ENCODE assay signal across 25 mouse cellular contexts in the genomic region with DNA sequence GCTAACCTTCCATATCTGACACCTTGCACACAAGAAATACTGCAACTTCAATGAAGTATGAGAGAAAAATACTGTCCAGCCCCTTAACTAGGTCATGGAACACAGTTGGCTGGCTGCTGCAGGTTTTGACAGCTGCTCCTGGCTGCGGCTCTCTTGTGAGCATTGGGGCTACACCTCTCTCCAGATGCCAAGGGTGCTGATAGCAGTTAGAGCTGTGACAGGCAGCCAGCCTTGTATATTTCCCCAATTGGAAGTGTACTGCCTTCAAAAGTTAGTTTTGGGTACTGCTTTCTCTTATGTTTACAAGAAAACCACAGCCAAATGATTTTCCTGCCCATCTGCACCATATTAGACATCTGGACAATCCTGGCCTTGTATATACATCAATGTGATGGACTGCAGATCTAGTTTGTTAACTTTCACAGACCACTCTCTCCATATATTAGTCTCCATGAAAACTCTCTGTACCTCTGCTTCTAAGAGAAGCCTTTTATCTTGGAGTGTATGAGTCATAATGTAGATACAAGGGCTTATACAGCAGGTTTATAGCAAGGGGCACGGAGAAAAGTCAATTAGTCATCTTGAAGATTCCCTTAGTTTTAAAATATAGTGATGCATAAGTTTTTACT.
DNase-seq lines count a peak whose midpoint lies in the region; ATAC-seq and TF ChIP-seq lines count a peak whose summit lies in the region.
"Had no signal": no experiment of that assay in that cellular context is flagged by ENCODE, and none has a peak within 500 bp of the region (broad histone marks: within the 10 kb centered on the region; RNA-seq: fewer than 3 reads in every experiment).

No protein-coding gene starts in this region.

- peak; percentile 31; the same call in 1 of the 2 replicates for ATAC-seq in lung, embryonic 14.5 days (ENCODE audit: insufficient read depth)
- no peak for ATAC-seq in embryonic facial prominence, embryonic 14.5 days (ENCODE audit: low read depth)
- ATAC-seq in limb, embryonic 13.5 days (ENCODE audit: low FRiP score, low read depth): peak; percentile 36; the same call in 1 of the 2 replicates
- ATAC-seq: forebrain, embryonic 13.5 days; intestine, embryonic 16.5 days; liver, embryonic 12.5 days; liver, postnatal 0 days; lung, postnatal 0 days had no signal

- H3K9me3 ChIP-seq in lung, embryonic 14.5 days (ENCODE audit: low read depth, low read length): no peaks in the 10 kb centered on the region
- H3K9me3 ChIP-seq in embryonic facial prominence, embryonic 14.5 days (ENCODE audit: control insufficient read depth, low read length): no peaks in the 10 kb centered on the region
- H3K9me3 ChIP-seq in limb, embryonic 13.5 days: no peaks in the 10 kb centered on the region
- H3K9me3 ChIP-seq: forebrain, embryonic 13.5 days; hindbrain, embryonic 13.5 days; limb, embryonic 12.5 days; liver, embryonic 12.5 days had no signal

- no peaks in the 10 kb centered on the region for H3K36me3 ChIP-seq in lung, embryonic 14.5 days (ENCODE audit: insufficient read depth)
- H3K36me3 ChIP-seq in embryonic facial prominence, embryonic 14.5 days (ENCODE audit: control insufficient read depth, insufficient read depth, low read length): no peaks in the 10 kb centered on the region
- H3K36me3 ChIP-seq in limb, embryonic 13.5 days: no peaks in the 10 kb centered on the region
- H3K36me3 ChIP-seq: hindbrain, embryonic 13.5 days; limb, embryonic 12.5 days; liver, embryonic 12.5 days had no signal

- 27% methylated on average over 2 of the region's 2 CpGs for WGBS in lung, embryonic 14.5 days
- 52% methylated on average over 2 of the region's 2 CpGs for WGBS in embryonic facial prominence, embryonic 14.5 days
- WGBS in limb, embryonic 13.5 days: 29% methylated on average over 2 of the region's 2 CpGs

- H3K4me3 ChIP-seq in lung, embryonic 14.5 days (ENCODE audit: low read depth, low read length): no peak overlapping the region
- no peak overlapping the region for H3K4me3 ChIP-seq in embryonic facial prominence, embryonic 14.5 days (ENCODE audit: low read depth, low read length)
- no peak overlapping the region for H3K4me3 ChIP-seq in limb, embryonic 13.5 days
- H3K4me3 ChIP-seq: forebrain, embryonic 13.5 days; heart, adult 2 months; hindbrain, embryonic 13.5 days; layer of hippocampus, adult 2 months; limb, embryonic 12.5 days; liver, embryonic 12.5 days had no signal

- no peaks in the 10 kb centered on the region for H3K27me3 ChIP-seq in lung, embryonic 14.5 days (ENCODE audit: insufficient read depth, low read length)
- H3K27me3 ChIP-seq in embryonic facial prominence, embryonic 14.5 days (replicated peaks; ENCODE audit: control insufficient read depth, insufficient read depth, low read length): no peaks in the 10 kb centered on the region
- H3K27me3 ChIP-seq in limb, embryonic 13.5 days: no peaks in the 10 kb centered on the region
- H3K27me3 ChIP-seq: forebrain, embryonic 13.5 days; hindbrain, embryonic 13.5 days; limb, embryonic 12.5 days; liver, embryonic 12.5 days had no signal

- no peak overlapping the region for H3K4me2 ChIP-seq in lung, embryonic 14.5 days
- no peak overlapping the region for H3K4me2 ChIP-seq in embryonic facial prominence, embryonic 14.5 days (ENCODE audit: low read depth, low read length)
- no peak overlapping the region for H3K4me2 ChIP-seq in limb, embryonic 13.5 days (replicated peaks)
- H3K4me2 ChIP-seq: forebrain, embryonic 13.5 days; hindbrain, embryonic 13.5 days; limb, embryonic 12.5 days; liver, embryonic 12.5 days had no signal

- no peak for TF ChIP-seq CTCF in lung, embryonic 14.5 days (IDR thresholded peaks at IDR 0.05; ENCODE audit: low read depth)

- no peak for DNase-seq in lung, embryonic 14.5 days
- no peak for DNase-seq in lung, postnatal 36 days
- DNase-seq in embryonic facial prominence, embryonic 14.5 days (ENCODE audit: low spot score): peak; percentile 9
- DNase-seq in retina, postnatal 1 day: peak; percentile 27
- no peak for DNase-seq in kidney, adult 8-10 months
- no peak for DNase-seq in cerebellum, postnatal 36 days
- DNase-seq in urinary bladder, adult 2 months (ENCODE audit: low spot score): no peak
- DNase-seq: adrenal gland, postnatal 25 days; B cell, adult 2 months; cerebellum, adult 18-20 months; cerebellum, postnatal 10 days; kidney, postnatal 25 days; liver, postnatal 0 days; midbrain, embryonic 14.5 days; right cerebral cortex, postnatal 4 days had no signal

- no peak overlapping the region for H3K27ac ChIP-seq in lung, embryonic 14.5 days (ENCODE audit: low read depth)
- no peak overlapping the region for H3K27ac ChIP-seq in embryonic facial prominence, embryonic 14.5 days (replicated peaks; ENCODE audit: low read depth, low read length)
- no peak overlapping the region for H3K27ac ChIP-seq in limb, embryonic 13.5 days
- H3K27ac ChIP-seq: forebrain, embryonic 13.5 days; heart, adult 2 months; hindbrain, embryonic 13.5 days; layer of hippocampus, adult 2 months; limb, embryonic 12.5 days; liver, embryonic 12.5 days; macrophage had no signal

- no peak overlapping the region for H3K9ac ChIP-seq in lung, embryonic 14.5 days
- H3K9ac ChIP-seq in embryonic facial prominence, embryonic 14.5 days (ENCODE audit: low read depth, low read length): no peak overlapping the region
- no peak overlapping the region for H3K9ac ChIP-seq in limb, embryonic 13.5 days
- H3K9ac ChIP-seq: forebrain, embryonic 13.5 days; hindbrain, embryonic 13.5 days; limb, embryonic 12.5 days; liver, embryonic 12.5 days; liver, postnatal 0 days had no signal

- H3K4me1 ChIP-seq in lung, embryonic 14.5 days (ENCODE audit: insufficient read depth): no peaks in the 10 kb centered on the region
- no peaks in the 10 kb centered on the region for H3K4me1 ChIP-seq in embryonic facial prominence, embryonic 14.5 days (ENCODE audit: control insufficient read depth, insufficient read depth, low read length)
- H3K4me1 ChIP-seq in limb, embryonic 13.5 days: no peaks in the 10 kb centered on the region
- H3K4me1 ChIP-seq: forebrain, embryonic 13.5 days; hindbrain, embryonic 13.5 days; liver, embryonic 12.5 days had no signal

Comparison
In these comparisons a context has a peak if more than half of its experiments do, and no peak if none do; other contexts are left out.
1. DNase-seq: peak in embryonic facial prominence, embryonic 14.5 days (single experiment) and retina, postnatal 1 day (single experiment); none in lung, embryonic 14.5 days (single experiment), lung, postnatal 36 days (single experiment), kidney, adult 8-10 months (0 of 2), cerebellum, postnatal 36 days (0 of 2) and urinary bladder, adult 2 months (single experiment).